ENCODE assay signal across 20 mouse cellular contexts in the genomic region with DNA sequence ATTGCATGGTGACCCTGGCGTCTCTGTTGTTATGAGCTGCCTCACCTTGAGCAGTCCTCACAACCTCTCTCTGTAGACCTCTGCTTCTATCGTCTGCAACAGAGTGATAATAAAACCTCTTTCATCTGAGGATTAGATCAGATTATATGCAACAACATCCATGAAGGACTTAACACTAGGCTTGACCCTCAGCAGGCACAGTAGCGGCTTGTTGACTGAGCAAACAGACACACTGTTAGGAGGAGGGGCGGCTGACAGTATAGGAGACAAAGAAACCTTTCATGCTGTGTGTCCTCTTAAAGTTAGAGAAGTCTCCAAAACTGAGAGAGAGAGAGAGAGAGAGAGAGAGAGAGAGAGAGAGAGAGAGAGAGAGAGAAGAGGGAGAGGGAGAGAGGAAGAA.
DNase-seq lines count a peak whose midpoint lies in the region; ATAC-seq lines count a peak whose summit lies in the region.
"Had no signal": no experiment of that assay in that cellular context is flagged by ENCODE, and none has a peak within 500 bp of the region (broad histone marks: within the 10 kb centered on the region; RNA-seq: fewer than 3 reads in every experiment).

No protein-coding gene starts in this region.

- DNase-seq in midbrain, embryonic 11.5 days (ENCODE audit: low spot score, missing footprints): peak; percentile 75
- peak; percentile 62 for DNase-seq in embryo, embryonic 10.5 days (ENCODE audit: low spot score)
- peak; percentile 44 for DNase-seq in embryo, embryonic 11 days
- no peak for DNase-seq in Muller cell, postnatal 12 days (ENCODE audit: inconsistent ontology term)
- DNase-seq: adrenal gland, adult 8-10 months; adrenal gland, postnatal 14 days; adrenal gland, postnatal 36 days; cerebellum, adult 11-12 months; cerebellum, adult 2 months; cerebellum, adult 9-10 months; cerebellum, postnatal 10 days; cerebellum, postnatal 25 days; forebrain, postnatal 0 days had no signal

- no peaks in the 10 kb centered on the region; the same call in 1 of the 2 replicates for H3K9me3 ChIP-seq in midbrain, embryonic 11.5 days (ENCODE audit: control insufficient read depth, low read length)
- H3K9me3 ChIP-seq in midbrain, embryonic 13.5 days: peaks cover 6% of the 10 kb centered on the region; the same call in 1 of the 2 replicates

- H3K4me3 ChIP-seq in midbrain, embryonic 11.5 days (ENCODE audit: low read depth, low read length): no peak overlapping the region
- no peak overlapping the region for H3K4me3 ChIP-seq in midbrain, embryonic 13.5 days (replicated peaks)
- H3K4me3 ChIP-seq: embryonic facial prominence, embryonic 10.5 days; embryonic facial prominence, embryonic 12.5 days; forebrain, embryonic 13.5 days; forebrain, embryonic 15.5 days had no signal

- H3K36me3 ChIP-seq in midbrain, embryonic 11.5 days (ENCODE audit: control insufficient read depth, insufficient read depth, low read length): no peaks in the 10 kb centered on the region
- no peaks in the 10 kb centered on the region for H3K36me3 ChIP-seq in midbrain, embryonic 13.5 days
- H3K36me3 ChIP-seq: embryonic facial prominence, embryonic 10.5 days; embryonic facial prominence, embryonic 12.5 days; forebrain, embryonic 15.5 days had no signal

- H3K4me1 ChIP-seq in midbrain, embryonic 11.5 days (ENCODE audit: control insufficient read depth, insufficient read depth, low read length): peaks cover 2% of the 10 kb centered on the region; the same call in 1 of the 2 replicates
- H3K4me1 ChIP-seq in midbrain, embryonic 13.5 days (replicated peaks): peaks cover 17% of the 10 kb centered on the region

- H3K9ac ChIP-seq in midbrain, embryonic 11.5 days (ENCODE audit: low read length): no peak overlapping the region
- H3K9ac ChIP-seq in midbrain, embryonic 13.5 days (replicated peaks): no peak overlapping the region
- H3K9ac ChIP-seq: embryonic facial prominence, embryonic 12.5 days; forebrain, embryonic 13.5 days; forebrain, embryonic 15.5 days; forebrain, postnatal 0 days had no signal

- no peak for ATAC-seq in midbrain, embryonic 11.5 days (ENCODE audit: low FRiP score)
- ATAC-seq in midbrain, embryonic 13.5 days: no peak
- ATAC-seq: activated CD4-positive, CD25-positive, alpha-beta regulatory T cell, adult 4 months; forebrain, embryonic 13.5 days; forebrain, embryonic 15.5 days; forebrain, postnatal 0 days; Patski had no signal

- H3K27ac ChIP-seq in midbrain, embryonic 11.5 days (ENCODE audit: low read depth, low read length): no peak overlapping the region
- no peak overlapping the region for H3K27ac ChIP-seq in midbrain, embryonic 13.5 days
- H3K27ac ChIP-seq: embryonic facial prominence, embryonic 10.5 days; embryonic facial prominence, embryonic 12.5 days; forebrain, embryonic 13.5 days; forebrain, embryonic 15.5 days had no signal

- H3K27me3 ChIP-seq in midbrain, embryonic 11.5 days (ENCODE audit: control insufficient read depth, insufficient read depth, low read length): peaks cover 3% of the 10 kb centered on the region
- H3K27me3 ChIP-seq in midbrain, embryonic 13.5 days: 0 out of 2 replicates have a peak, but pooled peaks cover 15% of the 10 kb centered on the region
- H3K27me3 ChIP-seq: embryonic facial prominence, embryonic 12.5 days had no signal

- H3K4me2 ChIP-seq in midbrain, embryonic 11.5 days: no peak overlapping the region
- H3K4me2 ChIP-seq in midbrain, embryonic 13.5 days (replicated peaks): no peak overlapping the region
- H3K4me2 ChIP-seq: embryonic facial prominence, embryonic 12.5 days; forebrain, embryonic 13.5 days; forebrain, embryonic 15.5 days had no signal

- WGBS in midbrain, embryonic 11.5 days: 22% methylated on average over 4 of the region's 4 CpGs
- WGBS in midbrain, embryonic 13.5 days: 34% methylated on average over 4 of the region's 4 CpGs
